Mouse (Mus musculus): ENCODE measurements around the gene Gm20518. TPM values are rescaled to one million over a fixed set of nuclear protein-coding genes. Genes with fewer than 3 reads are reported as not detected.

Gm20518 gene
- not detected for polyA plus RNA-seq (2014; fragmentation: Illumina TruSeq; extraction: RNeasy Lipid Tissue Mini Kit (QIAGEN cat#74804); ENCODE audit: low read depth, low replicate concordance)

DNA sequence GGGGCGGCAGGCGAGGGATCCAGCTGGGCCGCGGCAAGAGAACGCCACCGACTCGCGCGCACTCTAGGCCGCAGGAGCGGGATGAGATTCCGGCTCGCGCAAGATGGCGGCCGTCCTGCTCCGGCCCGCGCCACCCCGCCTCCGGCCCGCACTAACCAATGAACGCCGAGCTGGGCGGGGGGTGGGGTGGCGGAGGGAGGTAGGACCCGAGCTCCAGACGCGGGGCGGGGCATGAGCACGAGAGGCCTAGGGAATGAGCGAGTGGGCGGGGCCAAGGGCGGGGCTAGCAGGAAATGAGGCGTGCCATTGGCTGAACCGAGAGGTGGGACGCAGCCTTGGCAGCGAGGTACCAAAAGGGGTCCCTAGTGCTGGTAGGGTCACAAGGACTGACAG is at the start of gene Gm20518:
TSS of gene Gm20518 (minus strand) at position 105 of the 393 bp plus-strand sequence.

DNA sequence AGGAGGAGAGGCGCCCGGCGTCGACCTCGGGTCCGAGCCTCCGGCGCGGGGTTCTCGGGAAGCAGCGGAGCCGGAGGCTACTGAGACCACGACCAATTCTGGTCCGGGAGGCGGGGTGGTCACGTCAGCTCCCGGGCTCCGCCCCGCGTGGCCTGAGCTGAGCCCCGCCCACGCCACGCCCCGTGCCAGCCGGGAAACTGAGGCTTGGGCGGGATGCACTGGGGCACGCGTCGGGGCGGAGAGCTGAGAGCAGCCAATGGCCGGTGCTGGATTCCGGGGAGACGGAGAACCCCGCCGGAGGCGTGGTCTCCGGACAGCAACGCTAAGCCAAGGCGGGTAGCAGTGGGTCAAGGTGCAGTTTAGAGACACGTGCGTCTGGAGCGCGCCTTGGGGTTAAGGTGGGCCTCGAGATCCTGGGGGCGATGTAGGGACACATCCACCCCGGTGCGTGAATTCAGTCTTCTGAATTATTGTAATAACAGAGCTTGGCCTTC is 36.7 kb upstream of the Gm20518 start, which contains the start of gene Slc25a1:
TSS of gene Slc25a1 (minus strand) at position 133 of the 494 bp plus-strand sequence.

DNA sequence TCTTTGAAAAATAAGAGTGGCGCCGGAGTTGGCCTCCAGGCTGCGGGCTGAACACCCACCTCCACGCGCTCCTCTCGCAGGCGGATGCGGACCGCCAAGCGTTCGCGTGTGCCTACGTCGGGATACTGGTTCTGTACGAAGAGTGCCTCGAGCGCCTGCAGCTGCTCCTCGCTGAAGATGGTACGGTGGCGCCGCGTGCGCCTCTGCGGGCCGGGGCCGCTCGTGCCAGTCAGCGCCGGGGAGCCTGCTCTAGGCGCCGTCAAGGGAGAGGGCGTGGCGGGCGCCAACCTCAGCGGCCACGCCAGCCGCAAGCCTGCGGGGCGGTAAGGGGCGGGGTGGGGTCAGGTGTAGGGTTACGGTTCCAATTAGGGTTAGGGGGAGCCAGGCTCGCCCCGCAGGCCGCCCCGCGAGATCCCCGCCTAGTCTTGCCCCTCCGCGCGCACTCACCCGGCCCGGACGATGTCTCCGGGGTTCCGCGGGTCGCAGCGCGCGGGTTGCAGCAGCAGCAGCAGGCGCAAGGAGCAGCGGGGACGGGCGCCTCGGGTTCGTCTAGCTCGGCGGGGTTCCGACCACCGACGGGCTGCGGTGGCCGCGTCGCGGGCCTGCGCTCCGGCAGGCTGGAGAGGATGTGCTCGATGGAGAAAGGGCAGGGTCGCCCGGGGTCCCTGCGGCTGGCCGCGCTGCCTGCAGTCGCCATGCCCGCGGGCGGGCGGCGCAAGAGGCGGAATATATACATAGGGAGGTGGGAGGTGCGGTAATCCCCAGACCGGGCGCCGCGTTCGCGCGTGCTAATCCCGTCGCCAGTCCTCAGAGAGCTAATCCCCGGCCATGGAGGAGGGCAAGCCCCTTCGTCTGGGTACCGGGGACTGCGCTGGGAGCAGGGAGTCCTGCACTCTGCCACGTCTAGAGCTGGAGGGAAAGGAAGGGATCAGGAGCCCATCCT is 23.1 kb upstream of the Gm20518 start, which contains the start of gene Gsc2:
TSS of gene Gsc2 (minus strand) at position 753 of the 943 bp plus-strand sequence.

GRCm38 (mm10) chr16:17911052-17911595 is 19.7 kb upstream of the Gm20518 start, which contains the start of gene Ess2:
Gene Ess2 (minus strand): TSS chr16:17911348.

DNA sequence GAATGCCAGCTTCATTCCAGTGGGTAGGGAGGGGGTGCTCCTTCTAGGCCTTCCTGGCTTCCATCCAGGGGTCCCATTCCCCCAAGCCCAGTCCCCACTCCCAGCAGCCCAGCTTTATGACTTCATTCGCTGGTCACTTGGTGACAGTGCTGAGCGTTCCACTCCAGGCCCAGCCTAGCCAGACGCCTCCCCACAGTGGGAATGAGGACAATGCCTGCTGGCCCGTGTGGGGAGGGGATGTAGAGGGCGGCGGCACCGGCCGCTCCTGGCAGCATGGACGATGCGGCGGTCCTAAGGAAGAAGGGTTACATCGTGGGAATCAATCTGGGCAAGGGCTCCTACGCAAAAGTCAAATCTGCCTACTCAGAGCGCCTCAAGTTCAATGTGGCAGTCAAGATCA is 7.0 kb upstream of the Gm20518 start, which contains the start of the genes Dgcr2 and Tssk2:
TSS of gene Dgcr2 (minus strand) at position 101 of the 400 bp plus-strand sequence.
TSS of gene Tssk2 (plus strand) at position 176 of the 400 bp plus-strand sequence.

DNA sequence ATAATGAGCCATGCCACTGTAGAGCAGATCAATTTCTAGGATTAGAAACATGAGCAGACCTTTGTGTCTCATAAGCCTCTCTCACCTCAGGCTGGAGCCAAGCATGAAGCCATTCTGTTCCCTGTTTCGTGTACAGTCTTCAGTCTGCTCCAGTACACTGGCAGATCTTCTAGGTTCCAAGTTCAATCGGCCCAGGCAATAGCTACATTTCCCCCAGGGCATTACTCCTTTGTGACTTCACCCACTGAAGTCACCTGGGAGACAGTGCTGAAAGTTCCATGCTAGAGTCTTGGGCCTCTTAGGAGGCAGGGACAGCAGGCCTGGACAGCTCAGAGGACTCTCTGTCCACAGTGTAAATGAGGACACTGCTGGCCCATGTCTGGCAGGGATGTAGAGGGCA is 2.5 kb upstream of the Gm20518 start, which contains the start of gene Tssk1:
TSS of gene Tssk1 (plus strand) at position 301 of the 400 bp plus-strand sequence.

DNA sequence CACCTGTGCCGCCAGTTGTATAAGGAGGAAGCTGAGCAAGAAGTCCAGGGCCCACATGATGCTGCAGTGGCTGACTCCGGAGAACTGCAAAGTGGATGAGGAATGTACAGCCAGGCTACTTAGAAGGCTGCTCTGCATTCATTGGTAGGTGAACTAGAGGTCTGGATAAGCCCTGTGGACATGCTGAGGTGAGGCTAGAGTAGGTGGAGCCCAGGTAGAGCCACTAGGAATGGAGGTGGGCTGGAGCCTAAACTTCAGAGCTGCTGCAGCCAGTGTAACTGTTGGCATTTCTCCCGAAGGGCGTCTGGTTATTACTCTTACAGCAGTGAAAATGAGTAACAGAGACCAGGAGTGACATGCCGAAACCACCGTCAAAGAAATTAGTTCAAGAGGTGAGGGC is 53.4 kb downstream of the Gm20518 start, which contains the start of gene Car15:
TSS of gene Car15 (minus strand) at position 314 of the 400 bp plus-strand sequence.

DNA sequence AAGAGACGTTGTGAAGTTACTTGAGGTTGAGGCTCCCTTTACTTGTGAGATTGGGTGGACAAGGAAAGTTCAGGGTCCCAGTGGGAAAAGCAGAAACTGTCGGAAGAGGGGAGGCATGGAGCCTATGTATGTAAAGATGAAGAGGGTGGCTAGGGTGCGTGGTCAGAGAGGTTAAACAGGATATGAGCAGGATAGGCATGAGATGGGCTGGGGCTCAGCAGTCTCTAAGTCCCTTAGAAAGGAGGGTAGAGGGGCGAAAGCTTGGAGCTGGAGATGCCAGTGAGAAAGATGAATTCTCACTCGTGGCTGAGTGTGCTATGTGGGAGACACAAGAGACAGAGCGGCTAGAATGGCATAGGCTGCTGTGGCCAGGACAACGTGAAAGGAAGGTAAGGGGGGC is 58.6 kb downstream of the Gm20518 start, which contains the start of gene B830017H08Rik:
TSS of gene B830017H08Rik (plus strand) at position 301 of the 400 bp plus-strand sequence.

GRCm38 (mm10) chr16:17796971-17797811 is 94.3 kb downstream of the Gm20518 start, which contains the start of gene Scarf2:
Gene Scarf2 (plus strand): TSS chr16:17797282.

Other genes with a start within 250 kb of the Gm20518 start
- gene Ccdc74a, start 245.2 kb downstream of the Gm20518 start, polyA plus RNA-seq (2014; fragmentation: Illumina TruSeq; extraction: RNeasy Lipid Tissue Mini Kit (QIAGEN cat#74804); ENCODE audit: low read depth, low replicate concordance): not detected
- 13.5 TPM for gene Med15, start 158.8 kb downstream of the Gm20518 start, polyA plus RNA-seq (2014; fragmentation: Illumina TruSeq; extraction: RNeasy Lipid Tissue Mini Kit (QIAGEN cat#74804); ENCODE audit: low read depth, low replicate concordance)
- 11.2 TPM for gene Klhl22, start 132.1 kb downstream of the Gm20518 start, polyA plus RNA-seq (2014; fragmentation: Illumina TruSeq; extraction: RNeasy Lipid Tissue Mini Kit (QIAGEN cat#74804); ENCODE audit: low read depth, low replicate concordance)
- gene Scarf2, start 94.4 kb downstream of the Gm20518 start, polyA plus RNA-seq (2014; fragmentation: Illumina TruSeq; extraction: RNeasy Lipid Tissue Mini Kit (QIAGEN cat#74804); ENCODE audit: low read depth, low replicate concordance): not detected
- gene B830017H08Rik, start 58.5 kb downstream of the Gm20518 start, polyA plus RNA-seq (2014; fragmentation: Illumina TruSeq; extraction: RNeasy Lipid Tissue Mini Kit (QIAGEN cat#74804); ENCODE audit: low read depth, low replicate concordance): not detected
- not detected for gene Car15, start 53.3 kb downstream of the Gm20518 start, polyA plus RNA-seq (2014; fragmentation: Illumina TruSeq; extraction: RNeasy Lipid Tissue Mini Kit (QIAGEN cat#74804); ENCODE audit: low read depth, low replicate concordance)
- gene Tssk1, start 2.6 kb upstream of the Gm20518 start, polyA plus RNA-seq (2014; fragmentation: Illumina TruSeq; extraction: RNeasy Lipid Tissue Mini Kit (QIAGEN cat#74804); ENCODE audit: low read depth, low replicate concordance): not detected
- gene Dgcr2, start 6.9 kb upstream of the Gm20518 start, polyA plus RNA-seq (2014; fragmentation: Illumina TruSeq; extraction: RNeasy Lipid Tissue Mini Kit (QIAGEN cat#74804); ENCODE audit: low read depth, low replicate concordance): 8.2 TPM
- not detected for gene Tssk2, start 7.0 kb upstream of the Gm20518 start, polyA plus RNA-seq (2014; fragmentation: Illumina TruSeq; extraction: RNeasy Lipid Tissue Mini Kit (QIAGEN cat#74804); ENCODE audit: low read depth, low replicate concordance)
- 2.1 TPM for gene Ess2, start 19.7 kb upstream of the Gm20518 start, polyA plus RNA-seq (2014; fragmentation: Illumina TruSeq; extraction: RNeasy Lipid Tissue Mini Kit (QIAGEN cat#74804); ENCODE audit: low read depth, low replicate concordance)
- gene Gsc2, start 23.4 kb upstream of the Gm20518 start, polyA plus RNA-seq (2014; fragmentation: Illumina TruSeq; extraction: RNeasy Lipid Tissue Mini Kit (QIAGEN cat#74804); ENCODE audit: low read depth, low replicate concordance): not detected
- gene Slc25a1, start 36.5 kb upstream of the Gm20518 start, polyA plus RNA-seq (2014; fragmentation: Illumina TruSeq; extraction: RNeasy Lipid Tissue Mini Kit (QIAGEN cat#74804); ENCODE audit: low read depth, low replicate concordance): 36.7 TPM
- not detected for gene Vpreb2, start 88.8 kb upstream of the Gm20518 start, polyA plus RNA-seq (2014; fragmentation: Illumina TruSeq; extraction: RNeasy Lipid Tissue Mini Kit (QIAGEN cat#74804); ENCODE audit: low read depth, low replicate concordance)
- gene Dgcr6, start 161.2 kb upstream of the Gm20518 start, polyA plus RNA-seq (2014; fragmentation: Illumina TruSeq; extraction: RNeasy Lipid Tissue Mini Kit (QIAGEN cat#74804); ENCODE audit: low read depth, low replicate concordance): 6.9 TPM
- 0.76 TPM for gene Prodh, start 198.5 kb upstream of the Gm20518 start, polyA plus RNA-seq (2014; fragmentation: Illumina TruSeq; extraction: RNeasy Lipid Tissue Mini Kit (QIAGEN cat#74804); ENCODE audit: low read depth, low replicate concordance)
- gene Rtn4r, start 236.0 kb upstream of the Gm20518 start, polyA plus RNA-seq (2014; fragmentation: Illumina TruSeq; extraction: RNeasy Lipid Tissue Mini Kit (QIAGEN cat#74804); ENCODE audit: low read depth, low replicate concordance): not detected

All from adrenal gland, adult 10 weeks (tissue).